Mouse (Mus musculus) MEL (cell line): Measurements from ENCODE around the gene Tmprss4. TPM values are rescaled to one million over a fixed set of nuclear protein-coding genes. Genes with fewer than 3 reads are reported as not detected.

Source experiments
- DNase-seq: peaks from one replicate; pipeline ENCODE4 v3.0.0; 2011; ENCODE audit warnings: low read depth, low spot score
- H3K27ac ChIP-seq: 2 replicates; pipeline ENCODE4 v1.5.1; 2012; ENCODE audit warnings: low read depth, mild to moderate bottlenecking, control low read depth, low read length, moderate library complexity; ENCODE audit not compliant: control insufficient read depth
- H3K27me3 ChIP-seq, 2 experiments: fragments of 150-350 bp in 1 of 2; sonication (generic) in 1 of 2; 2 replicates each; pipeline ENCODE4 v1.6.1; 2012; ENCODE audit warnings: low read length in 2 of 2, mild to moderate bottlenecking in 2 of 2, improper control_type of control experiment in 1 of 2, moderate library complexity in 1 of 2; ENCODE audit not compliant: insufficient read depth in 2 of 2, control insufficient read depth in 1 of 2
- H3K36me3 ChIP-seq, 2 experiments: 2 replicates each; pipeline ENCODE4 v1.6.1; 2012 to 2014; ENCODE audit warnings: low read length in 2 of 2, improper control_type of control experiment in 1 of 2, inconsistent platforms in 1 of 2, mild to moderate bottlenecking in 1 of 2; ENCODE audit not compliant: insufficient read depth in 2 of 2, control insufficient read depth in 1 of 2
- H3K4me1 ChIP-seq, 2 experiments: fragments of 150-350 bp in 1 of 2; sonication (generic) in 1 of 2; 2 replicates each; pipeline ENCODE4 v1.6.1; 2012; ENCODE audit warnings: low read length in 2 of 2, improper control_type of control experiment in 1 of 2, mild to moderate bottlenecking in 1 of 2; ENCODE audit not compliant: insufficient read depth in 2 of 2, control insufficient read depth in 1 of 2
- H3K4me3 ChIP-seq, 2 experiments: fragments of 150-350 bp in 1 of 2; sonication (generic) in 1 of 2; 2 replicates each; pipeline ENCODE4 v1.5.1; 2012; ENCODE audit warnings: low read depth in 2 of 2, low read length in 2 of 2, mild to moderate bottlenecking in 2 of 2, moderate library complexity in 2 of 2, control low read depth in 1 of 2, improper control_type of control experiment in 1 of 2; ENCODE audit not compliant: control insufficient read depth in 1 of 2, insufficient read depth in 1 of 2
- H3K79me2 ChIP-seq: 2 replicates; pipeline ENCODE4 v1.6.1; 2012; ENCODE audit warnings: mild to moderate bottlenecking, low read length, moderate library complexity; ENCODE audit not compliant: control insufficient read depth, poor library complexity, insufficient read depth
- H3K9ac ChIP-seq: 2 replicates; pipeline ENCODE4 v1.6.1; 2012; ENCODE audit warnings: low read depth, mild to moderate bottlenecking, control low read depth, low read length, moderate library complexity; ENCODE audit not compliant: control insufficient read depth, poor library complexity, severe bottlenecking
- H3K9me3 ChIP-seq: fragments of 150-350 bp; sonication (generic); replicated peaks from 2 replicates; pipeline ENCODE4 v1.6.1; 2012; ENCODE audit warnings: mild to moderate bottlenecking, low read length, improper control_type of control experiment, moderate library complexity; ENCODE audit not compliant: insufficient read depth
- CHD2 ChIP-seq: IDR thresholded peaks from 2 replicates; pipeline ENCODE4 v1.6.1; 2011; ENCODE audit warnings: low read length, improper control_type of control experiment
- CTCF ChIP-seq, 3 experiments: IDR thresholded peaks in 2 of 3; conservative IDR thresholded peaks in 1 of 3; 2 replicates each; pipeline ENCODE4 v1.5.1; 2011 to 2012; ENCODE audit warnings: low read length in 3 of 3, low read depth in 2 of 3, mild to moderate bottlenecking in 2 of 3, improper control_type of control experiment in 1 of 3, inconsistent platforms in 1 of 3, mixed read lengths in 1 of 3, moderate library complexity in 1 of 3; ENCODE audit not compliant: control insufficient read depth in 1 of 3, insufficient read depth in 1 of 3, poor library complexity in 1 of 3, severe bottlenecking in 1 of 3
- ELF1 ChIP-seq: IDR thresholded peaks from 2 replicates; pipeline ENCODE4 v1.6.1; 2014; ENCODE audit warnings: low read depth, mild to moderate bottlenecking, inconsistent platforms, low read length, improper control_type of control experiment, moderate library complexity
- EP300 ChIP-seq, 2 experiments: IDR thresholded peaks; 2 replicates each; pipeline ENCODE4 v1.6.1; 2011; ENCODE audit warnings: improper control_type of control experiment in 2 of 2, low read length in 2 of 2, low read depth in 1 of 2, mild to moderate bottlenecking in 1 of 2
- ETS1 ChIP-seq: IDR thresholded peaks from 2 replicates; pipeline ENCODE4 v1.6.1; 2012; ENCODE audit warnings: low read depth, mild to moderate bottlenecking, inconsistent platforms, low read length, improper control_type of control experiment, moderate library complexity
- GABPA ChIP-seq: IDR thresholded peaks from 2 replicates; pipeline ENCODE4 v1.6.1; 2012; ENCODE audit warnings: low read depth, mild to moderate bottlenecking, inconsistent platforms, low read length, improper control_type of control experiment, moderate library complexity
- GATA1 ChIP-seq: IDR thresholded peaks from 2 replicates; pipeline ENCODE4 v1.6.1; 2011; ENCODE audit warnings: low read depth, low read length, improper control_type of control experiment
- HCFC1 ChIP-seq: IDR thresholded peaks from 2 replicates; pipeline ENCODE4 v1.6.1; 2012; ENCODE audit warnings: low read depth, mild to moderate bottlenecking, inconsistent platforms, low read length, improper control_type of control experiment, moderate library complexity
- JUND ChIP-seq: IDR thresholded peaks from 2 replicates; pipeline ENCODE4 v1.6.1; 2011; ENCODE audit warnings: low read depth, mild to moderate bottlenecking, improper control_type of control experiment, low read length
- MAZ ChIP-seq: IDR thresholded peaks from 2 replicates; pipeline ENCODE4 v1.6.1; 2012; ENCODE audit warnings: low read depth, mild to moderate bottlenecking, inconsistent platforms, low read length, improper control_type of control experiment
- MYB ChIP-seq: IDR thresholded peaks from 2 replicates; pipeline ENCODE4 v1.6.1; 2011; ENCODE audit warnings: mild to moderate bottlenecking, low read depth, low read length, improper control_type of control experiment
- NELFE ChIP-seq: IDR thresholded peaks from 2 replicates; pipeline ENCODE4 v1.6.1; 2011; ENCODE audit warnings: low read depth, low read length, improper control_type of control experiment
- NRF1 ChIP-seq: IDR thresholded peaks from 2 replicates; pipeline ENCODE4 v1.6.1; 2014; ENCODE audit warnings: low read depth, mild to moderate bottlenecking, inconsistent platforms, low read length, improper control_type of control experiment, moderate library complexity; ENCODE audit not compliant: poor library complexity, insufficient read depth, severe bottlenecking
- POLR2AphosphoS5 ChIP-seq: IDR thresholded peaks from 2 replicates; pipeline ENCODE4 v1.6.1; 2012; ENCODE audit warnings: low read depth, borderline replicate concordance, mild to moderate bottlenecking, inconsistent platforms, low read length, moderate library complexity, mixed read lengths
- RAD21 ChIP-seq: IDR thresholded peaks from 2 replicates; pipeline ENCODE4 v1.6.1; 2011; ENCODE audit warnings: mild to moderate bottlenecking, low read depth, low read length, improper control_type of control experiment
- RCOR1 ChIP-seq: IDR thresholded peaks from 2 replicates; pipeline ENCODE4 v1.6.1; 2012; ENCODE audit warnings: low read depth, mild to moderate bottlenecking, inconsistent platforms, low read length, improper control_type of control experiment
- TAL1 ChIP-seq: IDR thresholded peaks from 2 replicates; pipeline ENCODE4 v1.6.1; 2012; ENCODE audit warnings: mild to moderate bottlenecking, inconsistent platforms, low read length, moderate library complexity, mixed read lengths
- TBP ChIP-seq: IDR thresholded peaks from 2 replicates; pipeline ENCODE4 v1.8.0; 2011; ENCODE audit warnings: low read depth, low read length, improper control_type of control experiment
- TCF12 ChIP-seq: IDR thresholded peaks from 2 replicates; pipeline ENCODE4 v1.6.1; 2014; ENCODE audit warnings: low read depth, mild to moderate bottlenecking, inconsistent platforms, low read length, improper control_type of control experiment, moderate library complexity
- UBTF ChIP-seq: IDR thresholded peaks from 2 replicates; pipeline ENCODE4 v1.6.1; 2012; ENCODE audit warnings: low read depth, mild to moderate bottlenecking, inconsistent platforms, low read length, improper control_type of control experiment, moderate library complexity, borderline replicate concordance; ENCODE audit not compliant: insufficient read depth
- ZKSCAN1 ChIP-seq: IDR thresholded peaks from 2 replicates; pipeline ENCODE4 v1.6.1; 2012; ENCODE audit warnings: low read depth, mild to moderate bottlenecking, inconsistent platforms, low read length, improper control_type of control experiment, moderate library complexity
- ZMIZ1 ChIP-seq: IDR thresholded peaks from 2 replicates; pipeline ENCODE4 v1.6.1; 2012; ENCODE audit warnings: low read depth, mild to moderate bottlenecking, inconsistent platforms, low read length, improper control_type of control experiment, moderate library complexity
- ZNF384 ChIP-seq: IDR thresholded peaks from 2 replicates; pipeline ENCODE4 v1.6.1; 2012; ENCODE audit warnings: low read depth, mild to moderate bottlenecking, inconsistent platforms, low read length, improper control_type of control experiment
- polyA plus RNA-seq, 2 experiments: library from polyadenylated mRNA; stranded (reverse) in 1 of 2; unstranded in 1 of 2; fragments of >175 nt in 1 of 2; fragments of >200 nt in 1 of 2; gene quantifications; 2 replicates each; pipeline versions ENCODE4 v1.2.1 to v1.2.4; 2012; ENCODE audit warnings: low replicate concordance in 2 of 2, low read depth in 1 of 2; ENCODE audit not compliant: insufficient read length in 2 of 2, insufficient read depth in 1 of 2, missing spikeins in 1 of 2
- total RNA-seq: library from RNA; depleted of rRNA; stranded (reverse); fragments of 300-350 nt; gene quantifications from 2 replicates; pipeline ENCODE4 v1.2.3, GENCODE M21; 2012

The Tmprss4 gene
- total and polyA plus RNA-seq, 3 experiments, result not detected

- TF ChIP-seq EP300 (IDR thresholded peaks at IDR 0.05; ENCODE audit: low read depth in 1 of 2, low read length in 2 of 2), result peak; percentile 57 to 64; a peak in 3 of 4 replicates
- TF ChIP-seq TAL1, result peak; percentile 57
- no peak for TF ChIP-seq MAZ
- no peak for TF ChIP-seq GABPA
- TF ChIP-seq RAD21, result no peak
- no peak for TF ChIP-seq ZNF384
- TF ChIP-seq NRF1, result no peak
- TF ChIP-seq POLR2AphosphoS5, result no peak
- TF ChIP-seq NELFE, result no peak
- no peak for TF ChIP-seq ZKSCAN1
- TF ChIP-seq HCFC1, result no peak
- peak; percentile 50 for TF ChIP-seq RCOR1
- TF ChIP-seq CTCF (IDR thresholded peaks at IDR 0.05 in 2 of 3, conservative IDR thresholded peaks at IDR 0.05 in 1 of 3; ENCODE audit: control insufficient read depth in 1 of 3, insufficient read depth in 1 of 3, low read depth in 2 of 3, low read length in 3 of 3, poor library complexity in 1 of 3, severe bottlenecking in 1 of 3), result no peak
- TF ChIP-seq ELF1, result no peak
- TF ChIP-seq ETS1, result peak; percentile 36; the same call in 1 of the 2 replicates
- TF ChIP-seq TCF12, result peak; percentile 54; the same call in 1 of the 2 replicates
- peak; percentile 50; the same call in 1 of the 2 replicates for TF ChIP-seq GATA1
- no peaks in the 10 kb centered on the region for H3K9me3 ChIP-seq
- H3K79me2 ChIP-seq, result no peaks in the 10 kb centered on the region
- peaks cover 0 to 9% of the 10 kb centered on the region in 2 experiments; a peak in 2 of 4 replicates for H3K36me3 ChIP-seq
- peaks cover 4% of the 10 kb centered on the region in 2 experiments; a peak in 3 of 4 replicates for H3K27me3 ChIP-seq
- H3K9ac ChIP-seq, result no peak overlapping the region; the same call in 1 of the 2 replicates
- peak; percentile 77 for DNase-seq
- peaks cover 10 to 16% of the 10 kb centered on the region in 2 experiments for H3K4me1 ChIP-seq
- H3K4me3 ChIP-seq, result no peak overlapping the region
- H3K27ac ChIP-seq, result no peak overlapping the region
Observed at GRCm38 (mm10) chr9:45235668-45236227, 31.9 kb upstream of the Tmprss4 start.

DNA sequence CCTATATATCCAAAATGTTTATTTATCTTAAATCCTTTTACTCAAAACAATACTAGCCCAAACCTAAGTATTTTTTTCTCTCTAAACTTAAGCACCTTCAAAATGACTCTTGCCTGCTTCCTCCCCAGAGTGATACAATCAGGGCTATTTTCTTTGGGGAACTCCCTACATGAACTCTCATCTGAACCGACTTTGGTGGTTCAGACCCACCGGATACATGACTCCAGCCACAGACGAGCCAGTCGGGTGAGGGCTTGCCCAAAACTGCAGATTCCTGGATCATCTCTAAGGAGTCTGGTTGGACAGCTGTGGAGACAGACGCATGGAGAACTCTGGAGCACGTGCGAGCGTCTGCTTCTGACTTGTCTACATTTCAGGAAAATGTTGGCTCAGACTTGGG lies 25.5 kb upstream of the Tmprss4 start:
- H3K9ac ChIP-seq, result no peak overlapping the region
- H3K4me1 ChIP-seq, result peaks cover 0 to 4% of the 10 kb centered on the region in 2 experiments; a peak in 1 of 4 replicates
- no peak overlapping the region for H3K27ac ChIP-seq
- DNase-seq, result no peak
- H3K4me3 ChIP-seq, result no peak overlapping the region
- no peaks in the 10 kb centered on the region for H3K36me3 ChIP-seq
- no peaks in the 10 kb centered on the region for H3K27me3 ChIP-seq
- no peaks in the 10 kb centered on the region for H3K9me3 ChIP-seq
- no peaks in the 10 kb centered on the region for H3K79me2 ChIP-seq
- TF ChIP-seq CHD2, result no peak
- no peak for TF ChIP-seq MYB
- no peak for TF ChIP-seq CTCF (IDR thresholded peaks at IDR 0.05 in 2 of 3, conservative IDR thresholded peaks at IDR 0.05 in 1 of 3; ENCODE audit: control insufficient read depth in 1 of 3, insufficient read depth in 1 of 3, low read depth in 2 of 3, low read length in 3 of 3, poor library complexity in 1 of 3, severe bottlenecking in 1 of 3)
- TF ChIP-seq TCF12, result no peak
- TF ChIP-seq ELF1, result no peak
- TF ChIP-seq TBP, result no peak
- TF ChIP-seq JUND, result no peak
- no peak for TF ChIP-seq EP300 (IDR thresholded peaks at IDR 0.05; ENCODE audit: low read depth in 1 of 2, low read length in 2 of 2)
- TF ChIP-seq MAZ, result no peak
- TF ChIP-seq ZMIZ1, result no peak
- TF ChIP-seq RCOR1, result no peak
- TF ChIP-seq UBTF, result no peak
- TF ChIP-seq, all 39 proteins: peak for 0
